Mouse (Mus musculus) limb, embryonic 10.5 days (tissue): Measurements from ENCODE around the gene Spin4. TPM values are rescaled to one million over a fixed set of nuclear protein-coding genes. Genes with fewer than 3 reads are reported as not detected.
A peak's percentile ranks its signal among the peaks of the same experiment; 100 is the strongest.

Experiments used
- DNase-seq: peaks from one replicate; pipeline ENCODE4 v3.0.0-alpha.2; 2017; ENCODE audit warnings: low spot score
- H3K27ac ChIP-seq: fragments of 300-500 bp; sonication (generic); 2 replicates; pipeline ENCODE4 v1.5.1; 2016; ENCODE audit warnings: mild to moderate bottlenecking
- H3K27me3 ChIP-seq: fragments of 300-500 bp; sonication (generic); 2 replicates; pipeline ENCODE4 v1.6.1; 2016; ENCODE audit warnings: low read depth, mild to moderate bottlenecking; ENCODE audit not compliant: poor library complexity, severe bottlenecking
- H3K36me3 ChIP-seq: fragments of 300-500 bp; sonication (generic); 2 replicates; pipeline ENCODE4 v1.6.1; 2016; ENCODE audit warnings: mild to moderate bottlenecking, moderate library complexity
- H3K4me1 ChIP-seq: fragments of 300-500 bp; sonication (generic); 2 replicates; pipeline ENCODE4 v1.6.1; 2016
- H3K4me3 ChIP-seq: fragments of 300-500 bp; sonication (generic); 2 replicates; pipeline ENCODE4 v1.5.1; 2016; ENCODE audit warnings: mild to moderate bottlenecking, moderate library complexity
- H3K9me3 ChIP-seq: fragments of 300-500 bp; sonication (generic); replicated peaks from 2 replicates; pipeline ENCODE4 v1.6.1; 2016; ENCODE audit warnings: mild to moderate bottlenecking
- WGBS: fragments of 180-500 bp; shearing (Covaris S2); methylation state at CpG from one replicate; pipeline ENCODE4 v1.1.7; 2016; 5-methylcytosine and 5-hydroxymethylcytosine counted together
- polyA plus RNA-seq: library from polyadenylated mRNA; unstranded; fragments of >200 nt; fragmentation: Nextera tagmentation; extraction: Ambion mirVana; gene quantifications from 2 replicates; pipeline ENCODE4 v1.2.1, GENCODE M21; 2016

Spin4 gene
- 3.9 and 6.1 TPM in 2 replicates for polyA plus RNA-seq

- Histone ChIP-seq H3K27me3 (peaks cover 35% of the 10 kb centered on the region), H3K36me3 (no peaks in the 10 kb centered on the region), H3K4me3 (peak within 1 kb of the TSS; percentile 57), H3K27ac (peak within 1 kb of the TSS; percentile 88), H3K9me3 (no peaks in the 10 kb centered on the region), H3K4me1 (no peaks in the 10 kb centered on the region)
- DNase-seq: peak; percentile 75
- 9% methylated on average over 30 of the region's 30 CpGs for WGBS
Observed at GRCm38 (mm10) chrX:95026361-95026892, at the start of gene Spin4. Gene Spin4, minus strand, starts transcription at chrX:95026682.

- no peak for DNase-seq
- Histone ChIP-seq H3K27me3 (peaks cover 28% of the 10 kb centered on the region), H3K36me3 (no peaks in the 10 kb centered on the region), H3K9me3 (no peaks in the 10 kb centered on the region), H3K4me1 (no peaks in the 10 kb centered on the region), H3K27ac (no peak overlapping the region), H3K4me3 (no peak overlapping the region)
- WGBS: 83% methylated on average over 5 of the region's 5 CpGs
Observed at GRCm38 (mm10) chrX:95027907-95028306, 1.4 kb upstream of the Spin4 start.

- Histone ChIP-seq H3K9me3 (no peaks in the 10 kb centered on the region), H3K4me3 (peak overlapping the region; percentile 57), H3K36me3 (no peaks in the 10 kb centered on the region), H3K27ac (peak overlapping the region; percentile 88), H3K27me3 (peaks cover 39% of the 10 kb centered on the region), H3K4me1 (no peaks in the 10 kb centered on the region)
- WGBS: 22% methylated on average over 23 of the region's 23 CpGs
- DNase-seq: peak; percentile 39
Observed at GRCm38 (mm10) chrX:95025779-95026360, 612 bp downstream of the Spin4 start.

- DNase-seq: no peak
- 27% methylated on average over 4 of the region's 4 CpGs for WGBS
- H3K27me3 ChIP-seq: peaks cover 51% of the 10 kb centered on the region
Observed at GRCm38 (mm10) chrX:95012033-95012432, 14.4 kb downstream of the Spin4 start.

GRCm38 (mm10) chrX:94998845-94999244 is 27.6 kb downstream of the Spin4 start:
- 94% methylated on average over 11 of the region's 11 CpGs for WGBS
- no peaks in the 10 kb centered on the region for H3K9me3 ChIP-seq
- no peaks in the 10 kb centered on the region for H3K4me1 ChIP-seq
- H3K27me3 ChIP-seq: peaks cover 27% of the 10 kb centered on the region; the same call in 1 of the 2 replicates
- H3K4me3 ChIP-seq: no peak overlapping the region
- no peak overlapping the region for H3K27ac ChIP-seq
- no peaks in the 10 kb centered on the region for H3K36me3 ChIP-seq
- DNase-seq: no peak

More at GRCm38 (mm10) chrX:95012033-95012432, 14.4 kb downstream of the Spin4 start:
- Histone ChIP-seq H3K9me3 (no peaks in the 10 kb centered on the region), H3K36me3 (no peaks in the 10 kb centered on the region), H3K27ac (no peak overlapping the region), H3K4me3 (no peak overlapping the region), H3K4me1 (no peaks in the 10 kb centered on the region)

GRCm38 (mm10) chrX:94994113-94994512 is 32.4 kb downstream of the Spin4 start:
- Histone ChIP-seq H3K36me3 (no peaks in the 10 kb centered on the region), H3K9me3 (no peaks in the 10 kb centered on the region), H3K27ac (no peak overlapping the region), H3K4me1 (peaks cover 9% of the 10 kb centered on the region; the same call in 1 of the 2 replicates), H3K27me3 (peaks cover 55% of the 10 kb centered on the region), H3K4me3 (no peak overlapping the region)
- 37% methylated on average over 3 of the region's 3 CpGs for WGBS
- DNase-seq: no peak

GRCm38 (mm10) chrX:94990903-94991302 is 35.6 kb downstream of the Spin4 start:
- WGBS: 80% methylated on average over 2 of the region's 2 CpGs
- H3K4me3 ChIP-seq: peak overlapping the region; percentile 42; the same call in 1 of the 2 replicates
- no peak for DNase-seq
- peaks cover 77% of the 10 kb centered on the region for H3K27me3 ChIP-seq
- peaks cover 9% of the 10 kb centered on the region; the same call in 1 of the 2 replicates for H3K4me1 ChIP-seq
- no peaks in the 10 kb centered on the region for H3K36me3 ChIP-seq
- H3K9me3 ChIP-seq: no peaks in the 10 kb centered on the region
- peak overlapping the region; percentile 85 for H3K27ac ChIP-seq

GRCm38 (mm10) chrX:94990080-94990825 is 36.2 kb downstream of the Spin4 start:
- peak; percentile 54 for DNase-seq
- Histone ChIP-seq H3K4me1 (peaks cover 9% of the 10 kb centered on the region; the same call in 1 of the 2 replicates), H3K27me3 (peaks cover 84% of the 10 kb centered on the region), H3K9me3 (no peaks in the 10 kb centered on the region), H3K36me3 (no peaks in the 10 kb centered on the region), H3K4me3 (peak overlapping the region; percentile 42), H3K27ac (peak overlapping the region; percentile 85)
- WGBS: 10% methylated on average over 29 of the region's 29 CpGs

Other genes with a start within 250 kb of the Spin4 start
- 8.6 and 13.3 TPM in 2 replicates for gene Arhgef9, start 170.2 kb upstream of the Spin4 start, polyA plus RNA-seq